Mouse (Mus musculus) urinary bladder, adult 18-20 months (tissue): ENCODE data around the gene Frzb.
"Not testable (repeated sequence)": the region's sequence is repeated elsewhere in the genome, so short reads cannot be mapped to it uniquely, and the experiment has no call there.

Source experiments
- DNase-seq, 2 experiments: peaks; one replicate each; pipeline ENCODE4 v3.0.0; 2022; ENCODE audit warnings: low spot score in 2 of 2, mixed read lengths in 2 of 2

The Frzb gene

DNA sequence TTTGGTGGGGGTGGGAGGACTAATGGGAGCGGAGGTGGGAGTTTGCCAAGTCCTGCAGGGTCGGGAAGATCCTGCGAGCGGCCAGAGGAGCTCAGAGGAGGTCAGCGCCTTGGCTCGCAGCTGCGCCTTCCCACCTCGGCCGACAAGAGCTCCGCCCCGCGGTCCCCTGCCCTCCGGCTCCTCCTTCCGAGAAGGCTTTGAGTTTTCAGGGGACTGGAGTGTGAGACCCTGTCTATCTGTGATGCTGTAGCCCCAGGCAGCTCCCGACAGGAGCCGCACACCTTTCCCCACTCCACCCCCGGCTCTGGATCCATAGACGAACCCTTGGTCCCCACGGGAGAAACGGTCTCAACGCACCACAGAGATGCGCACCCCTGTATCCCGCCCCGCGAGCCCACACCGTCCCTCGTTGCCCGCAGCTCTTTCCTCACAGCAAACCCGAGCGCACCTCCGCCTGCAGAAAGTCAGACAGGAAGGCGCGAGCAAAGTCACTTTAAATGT is at the start of gene Frzb:
Frzb (minus strand) TSS at position 335 of the 501 bp plus-strand sequence.
- DNase-seq = peak; percentile 2 to 31

- not testable (repeated sequence) for DNase-seq
Observed at GRCm38 (mm10) chr2:80495304-80495703, 47.9 kb upstream of the Frzb start.

GRCm38 (mm10) chr2:80486851-80487250 is 39.4 kb upstream of the Frzb start:
- DNase-seq = no peak

DNA sequence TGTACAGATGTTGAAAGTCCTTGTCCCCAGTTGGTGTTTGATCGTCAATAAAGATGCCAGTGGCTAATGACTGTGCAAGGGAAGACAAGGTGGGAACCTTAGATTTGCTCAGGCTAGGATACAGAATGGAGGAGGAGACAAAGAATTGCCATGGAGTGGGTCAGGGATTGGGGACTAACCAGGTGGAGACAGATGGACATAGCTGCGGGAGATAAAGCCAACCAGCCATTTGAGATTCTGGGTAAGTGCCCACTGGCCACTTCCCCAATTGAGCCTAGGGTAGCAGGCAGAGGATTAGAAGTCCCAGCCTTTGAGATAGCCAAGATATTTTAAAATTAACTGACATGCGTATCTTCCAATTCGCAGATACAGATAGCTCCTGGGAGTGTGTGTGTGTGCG is 37.5 kb upstream of the Frzb start:
- no peak for DNase-seq

- DNase-seq = no peak
Observed at GRCm38 (mm10) chr2:80475831-80476230, 28.4 kb upstream of the Frzb start.

DNA sequence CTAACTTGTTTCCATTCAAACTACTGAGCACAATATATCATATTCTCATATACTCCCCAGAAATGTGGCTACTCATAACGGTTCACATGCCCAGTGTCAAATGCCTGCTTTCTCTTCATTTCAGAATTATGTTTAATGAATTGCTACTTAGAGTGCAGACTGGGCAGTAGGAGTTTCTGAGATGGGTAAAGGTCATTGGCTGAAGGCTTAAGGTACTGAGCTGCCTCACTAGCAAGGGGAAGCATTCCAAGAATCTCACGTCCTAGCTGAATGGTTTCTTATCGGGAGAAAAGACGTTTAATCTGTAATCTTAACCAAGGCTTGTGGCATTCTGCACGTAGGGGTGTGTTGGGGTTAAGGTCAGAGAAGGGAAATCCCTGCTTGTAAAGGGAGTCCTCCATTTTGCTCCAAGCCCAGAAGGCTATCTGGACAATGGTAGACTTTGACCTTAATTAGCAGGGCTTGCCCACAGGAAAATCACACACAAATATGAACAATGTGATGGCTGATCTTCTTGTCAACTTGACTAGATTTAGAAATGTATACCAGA is 26.9 kb upstream of the Frzb start:
- no peak for DNase-seq

DNA sequence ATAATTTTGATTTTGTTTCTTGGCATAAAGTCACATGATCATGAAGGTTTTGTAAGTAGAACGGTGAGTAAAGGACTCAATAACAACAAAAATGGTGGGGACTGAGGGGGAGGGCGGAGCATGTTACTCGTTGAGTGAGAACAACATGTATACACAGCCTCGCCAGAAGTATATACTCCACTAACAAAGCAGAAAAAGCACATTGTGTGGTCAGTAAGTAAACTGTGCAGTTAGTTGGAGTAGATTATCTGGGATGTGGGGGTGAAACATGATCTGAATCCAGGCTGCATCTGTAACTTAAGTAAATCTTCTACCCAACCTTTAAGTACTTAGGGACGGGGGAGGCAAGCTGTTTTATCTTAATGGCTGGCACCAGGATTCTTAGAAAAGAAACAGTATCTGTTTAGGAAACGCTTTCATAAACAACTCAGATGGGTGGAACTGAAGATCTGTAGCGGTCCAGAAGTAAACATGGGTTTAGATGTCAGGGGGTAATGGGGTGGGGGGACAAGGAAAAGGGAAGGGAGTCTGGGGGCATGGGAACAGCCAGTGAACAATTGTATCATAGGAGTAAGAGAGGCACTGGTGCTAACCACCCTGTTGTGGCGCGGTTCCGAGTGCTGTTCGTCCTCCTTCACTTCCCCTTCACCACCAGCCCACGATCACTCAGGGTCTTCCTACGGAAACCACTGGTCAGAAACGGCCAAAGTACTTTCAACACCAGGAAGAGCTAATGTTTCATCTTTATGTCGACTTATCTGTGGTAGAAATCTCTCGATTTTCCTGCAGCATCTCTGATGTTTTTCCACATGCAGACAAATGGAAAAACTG is 18.8 kb upstream of the Frzb start:
- no peak for DNase-seq

- no peak for DNase-seq
Observed at GRCm38 (mm10) chr2:80461827-80462226, 14.4 kb upstream of the Frzb start.

- DNase-seq = no peak
Observed at GRCm38 (mm10) chr2:80448231-80448630, 806 bp upstream of the Frzb start.

- DNase-seq = peak; percentile 1 to 14
Observed at GRCm38 (mm10) chr2:80446308-80447151, 895 bp downstream of the Frzb start.

DNA sequence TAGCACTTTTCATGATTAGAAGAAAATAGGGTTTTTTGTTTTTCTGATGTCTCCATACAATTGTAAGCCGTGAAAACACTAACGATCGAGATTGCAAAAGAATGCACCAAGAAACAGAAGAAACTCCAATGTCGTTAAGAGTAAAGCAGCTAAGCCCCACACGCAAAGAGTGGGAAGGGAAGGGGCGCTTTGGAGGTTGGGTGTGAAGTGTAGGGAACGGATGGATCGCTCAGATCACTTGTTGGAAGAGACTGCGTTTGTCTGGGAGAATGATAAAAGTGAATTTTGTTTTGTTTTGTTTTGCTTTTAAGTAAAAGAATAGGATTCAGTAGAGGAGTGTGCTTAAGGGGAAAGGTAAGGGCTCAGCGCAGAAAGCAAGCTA is 1.5 kb downstream of the Frzb start:
- DNase-seq = no peak

GRCm38 (mm10) chr2:80445491-80445890 is 1.9 kb downstream of the Frzb start:
- no peak for DNase-seq

DNA sequence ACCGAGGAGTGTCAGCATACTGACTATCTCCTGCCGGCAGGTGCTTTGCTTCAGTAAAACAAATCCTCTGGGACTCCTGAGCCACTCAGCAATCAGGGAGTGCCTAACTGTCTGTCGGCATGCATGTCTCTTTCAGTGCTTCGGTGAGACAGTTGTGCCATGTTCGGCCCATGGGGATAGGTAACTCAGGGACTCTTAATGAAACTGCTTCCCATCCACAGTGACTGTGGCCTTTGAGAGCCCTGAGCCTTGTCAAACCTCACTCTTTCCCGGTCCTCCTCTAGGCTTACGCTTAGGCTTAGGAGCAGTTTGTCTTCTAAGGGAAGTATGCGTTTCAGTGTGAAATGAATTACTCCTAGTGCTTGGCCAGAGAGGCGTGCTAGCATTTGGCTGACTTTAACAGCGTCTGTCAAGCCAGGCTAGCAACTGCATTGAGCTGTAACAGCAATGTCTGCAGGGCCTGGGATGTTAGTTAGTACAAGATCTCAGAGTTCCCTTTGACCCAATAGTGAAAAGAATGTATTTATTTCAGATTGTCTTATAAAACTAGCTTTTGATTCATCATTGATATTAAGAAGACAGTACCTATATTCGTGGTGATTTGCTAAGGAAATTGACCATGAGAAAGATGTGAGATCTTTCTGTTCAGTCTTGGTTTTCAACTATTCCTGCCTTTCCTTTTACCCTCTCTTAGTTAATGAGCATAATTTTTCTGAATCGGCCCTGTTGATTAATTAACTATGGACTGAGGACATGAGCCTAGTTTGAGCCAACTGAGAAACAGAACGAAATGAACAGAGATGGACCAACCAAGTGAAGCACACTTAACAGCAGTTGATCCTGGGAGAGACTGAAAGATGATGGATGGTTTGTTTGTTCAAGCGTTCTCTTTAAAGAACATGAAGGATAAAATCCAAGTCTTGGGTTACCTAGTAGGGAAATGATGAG is 2.7 kb downstream of the Frzb start:
- no peak for DNase-seq

- no peak for DNase-seq
Observed at GRCm38 (mm10) chr2:80443962-80444361, 3.5 kb downstream of the Frzb start.

GRCm38 (mm10) chr2:80441386-80441785 is 6.0 kb downstream of the Frzb start:
- DNase-seq = no peak

DNA sequence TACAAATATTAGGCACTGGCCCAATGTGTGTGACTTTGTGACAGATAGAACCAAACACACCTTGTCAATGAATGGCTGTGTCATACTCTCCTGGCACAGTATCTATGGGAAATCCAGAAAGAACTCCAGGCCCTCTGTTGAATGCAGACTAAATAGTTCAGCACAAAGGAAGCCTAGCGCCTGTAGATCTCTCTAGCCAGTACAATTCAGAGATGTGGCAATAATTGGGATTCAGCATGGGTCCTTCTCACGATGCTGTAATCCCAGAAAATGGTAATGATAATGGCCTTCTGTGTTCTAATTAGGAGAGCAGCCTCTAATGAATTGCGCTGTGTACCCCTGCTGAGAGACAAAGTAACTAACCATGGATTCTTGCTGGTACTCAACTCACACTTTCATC is 8.6 kb downstream of the Frzb start:
- DNase-seq = no peak

GRCm38 (mm10) chr2:80437401-80437800 is 10.0 kb downstream of the Frzb start:
- DNase-seq = no peak

DNA sequence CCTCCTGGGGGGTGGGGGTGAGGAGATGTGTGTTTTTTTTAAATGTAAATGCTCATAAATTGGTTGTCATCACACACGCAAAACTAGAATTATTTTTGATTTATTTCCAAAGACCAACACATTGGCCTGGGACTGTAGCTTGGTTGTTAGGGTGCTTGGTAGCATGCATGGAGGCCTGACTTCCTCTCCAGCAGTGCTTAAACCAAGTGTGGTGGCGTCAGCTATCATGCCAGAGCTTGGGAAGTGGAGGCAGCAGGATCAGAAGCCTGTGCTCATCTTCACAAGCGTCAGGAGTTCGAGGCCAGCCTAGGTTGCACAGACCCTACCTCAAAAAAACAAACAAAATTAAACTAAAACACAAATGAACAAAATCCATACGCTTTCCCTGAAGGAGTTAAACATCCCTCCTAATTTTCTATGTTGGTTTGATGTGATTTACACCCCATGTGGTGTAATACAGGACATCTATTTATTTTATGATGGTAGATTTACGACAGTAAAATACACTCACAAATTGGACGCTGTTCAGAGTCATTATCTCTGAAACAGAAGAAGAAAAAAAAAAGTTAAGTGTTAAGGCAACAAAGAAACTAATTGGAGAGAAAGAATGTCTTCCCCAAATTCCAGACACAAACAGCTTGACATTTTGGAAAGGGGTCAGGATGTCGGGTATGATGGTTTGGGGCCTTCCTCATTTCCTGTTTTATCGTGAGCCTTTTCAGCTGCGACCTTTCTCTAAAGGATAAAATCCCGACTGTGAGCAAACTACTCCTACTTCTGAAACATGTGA is 12.4 kb downstream of the Frzb start:
- no peak for DNase-seq

DNA sequence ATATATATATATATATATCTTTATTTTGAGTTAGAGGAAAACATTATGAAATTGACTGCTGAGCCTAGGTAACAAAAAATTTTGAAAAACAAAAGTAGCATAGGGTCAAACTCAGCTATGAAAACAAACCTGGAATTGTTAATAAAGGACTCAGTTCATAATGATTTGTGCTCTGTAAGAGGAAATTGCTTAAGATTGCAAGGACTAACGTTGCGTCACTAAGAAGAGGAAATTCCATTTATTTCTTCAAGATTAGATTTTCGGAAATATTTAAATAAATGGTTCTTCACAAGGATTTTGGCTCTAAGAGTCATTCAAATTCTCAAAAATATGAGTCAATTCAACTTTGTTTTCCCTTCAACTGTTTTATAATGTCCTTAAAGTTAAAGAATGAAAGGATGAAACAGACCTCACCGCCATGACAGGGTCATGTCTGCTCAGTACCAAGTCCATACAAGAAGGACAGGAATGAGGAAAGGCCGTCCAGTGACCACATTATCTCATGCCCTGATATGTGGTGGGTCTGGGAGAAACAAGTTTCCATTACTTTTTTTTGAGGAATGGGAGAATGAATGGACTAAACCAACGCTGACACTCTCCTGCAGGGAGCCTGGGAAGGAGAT is 14.1 kb downstream of the Frzb start:
- DNase-seq = no peak
